10 mouse cellular contexts compared by ENCODE assay signal in the genomic region with DNA sequence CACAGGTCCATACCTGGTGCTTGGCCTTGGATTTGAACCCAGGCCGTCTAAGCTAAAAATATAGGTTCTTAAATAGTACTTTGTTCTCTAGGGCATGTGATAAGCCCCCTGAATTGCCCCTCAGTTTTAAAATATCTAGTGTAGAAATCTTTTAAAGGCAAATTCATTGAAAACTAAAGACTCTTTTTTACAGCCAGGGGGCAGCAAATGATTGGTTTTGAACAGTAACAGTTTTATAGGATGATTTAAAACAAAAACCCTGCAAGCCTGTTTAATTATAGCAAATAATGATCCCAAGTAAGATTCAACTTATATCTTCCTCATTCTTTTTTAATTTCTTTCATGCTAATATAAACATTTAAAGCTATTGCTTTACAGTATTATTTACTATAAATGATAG. TPM values are rescaled to one million over a fixed set of nuclear protein-coding genes. Genes with fewer than 3 reads are reported as not detected.
DNase-seq lines count a peak whose midpoint lies in the region; ATAC-seq and TF ChIP-seq lines count a peak whose summit lies in the region.
"Had no signal": no experiment of that assay in that cellular context is flagged by ENCODE, and none has a peak within 500 bp of the region (broad histone marks: within the 10 kb centered on the region; RNA-seq: fewer than 3 reads in every experiment).

No protein-coding gene starts in this region.

- no peaks in the 10 kb centered on the region for H3K27me3 ChIP-seq in hindbrain, postnatal 0 days (ENCODE audit: insufficient read depth, low read length)
- H3K27me3 ChIP-seq in hindbrain, embryonic 16.5 days (replicated peaks; ENCODE audit: control insufficient read depth, insufficient read depth, low read length): no peaks in the 10 kb centered on the region
- H3K27me3 ChIP-seq: liver, embryonic 15.5 days had no signal

- peak; percentile 49 for TF ChIP-seq CTCF in hindbrain, postnatal 0 days (IDR thresholded peaks at IDR 0.05; ENCODE audit: low read depth)

- no peaks in the 10 kb centered on the region for H3K36me3 ChIP-seq in hindbrain, postnatal 0 days (ENCODE audit: insufficient read depth, low read length)
- no peaks in the 10 kb centered on the region for H3K36me3 ChIP-seq in hindbrain, embryonic 16.5 days (ENCODE audit: control insufficient read depth, insufficient read depth, low read length)
- H3K36me3 ChIP-seq: liver, embryonic 15.5 days had no signal

- no peak overlapping the region for H3K9ac ChIP-seq in hindbrain, postnatal 0 days (replicated peaks; ENCODE audit: low read length)
- no peak overlapping the region for H3K9ac ChIP-seq in hindbrain, embryonic 16.5 days (ENCODE audit: low read depth, low read length)
- H3K9ac ChIP-seq: liver, embryonic 15.5 days had no signal

- no peak for ATAC-seq in hindbrain, postnatal 0 days
- ATAC-seq in hindbrain, embryonic 16.5 days: no peak

- no peak overlapping the region for H3K4me3 ChIP-seq in hindbrain, postnatal 0 days (ENCODE audit: low read length)
- H3K4me3 ChIP-seq in hindbrain, embryonic 16.5 days (ENCODE audit: low read length): no peak overlapping the region
- H3K4me3 ChIP-seq: liver, embryonic 15.5 days; myocyte had no signal

- 82% methylated on average over 1 of the region's 1 CpGs for WGBS in hindbrain, postnatal 0 days
- 84% methylated on average over 1 of the region's 1 CpGs for WGBS in hindbrain, embryonic 16.5 days

- H3K4me2 ChIP-seq in hindbrain, postnatal 0 days (ENCODE audit: low read depth, low read length): no peak overlapping the region
- H3K4me2 ChIP-seq in hindbrain, embryonic 16.5 days (ENCODE audit: low read length): no peak overlapping the region
- H3K4me2 ChIP-seq: liver, embryonic 15.5 days had no signal

- H3K9me3 ChIP-seq in hindbrain, postnatal 0 days (ENCODE audit: low read length): no peaks in the 10 kb centered on the region
- no peaks in the 10 kb centered on the region for H3K9me3 ChIP-seq in hindbrain, embryonic 16.5 days (ENCODE audit: control insufficient read depth, low read length)
- H3K9me3 ChIP-seq: liver, embryonic 15.5 days had no signal

- no peaks in the 10 kb centered on the region for H3K4me1 ChIP-seq in hindbrain, postnatal 0 days (ENCODE audit: insufficient read depth, low read length)
- H3K4me1 ChIP-seq in hindbrain, embryonic 16.5 days (ENCODE audit: control insufficient read depth, insufficient read depth, low read depth, low read length): no peaks in the 10 kb centered on the region
- H3K4me1 ChIP-seq: liver, embryonic 15.5 days had no signal

- peak; percentile 31 for DNase-seq in cerebellum, adult 9-10 months
- no peak for DNase-seq in cerebellum, adult 9-11 months
- peak; percentile 80 for DNase-seq in hindbrain, postnatal 0 days (ENCODE audit: low spot score)
- DNase-seq in lung, postnatal 36 days: peak; percentile 43
- no peak for DNase-seq in lung, postnatal 4 days
- peak; percentile 20 to 25 for DNase-seq in kidney, postnatal 4 days
- DNase-seq in frontal cortex, postnatal 14 days (ENCODE audit: low spot score in 2 of 2): no peak

- H3K27ac ChIP-seq in hindbrain, postnatal 0 days: no peak overlapping the region
- no peak overlapping the region for H3K27ac ChIP-seq in hindbrain, embryonic 16.5 days (ENCODE audit: low read depth, low read length)
- H3K27ac ChIP-seq: liver, embryonic 15.5 days had no signal

RNA-seq across cellular contexts. Expression of a gene that starts 58.9 kb away (rescaled TPM):
- total RNA-seq in hindbrain, postnatal 0 days (2014; rRNA removed): 33.1 and 58.2 TPM in 2 replicates
- 129 and 144 TPM in 2 replicates for polyA plus RNA-seq in hindbrain, postnatal 0 days (2015; fragmentation: Nextera tagmentation; extraction: Ambion mirVana)
- 82.6 and 99.3 TPM in 2 replicates for polyA plus RNA-seq in hindbrain, embryonic 16.5 days (2015; fragmentation: Nextera tagmentation; extraction: Ambion mirVana)

Comparison
In these comparisons a context has a peak if more than half of its experiments do, and no peak if none do; other contexts are left out.
1. DNase-seq: peak in cerebellum, adult 9-10 months (single experiment), hindbrain, postnatal 0 days (single experiment), lung, postnatal 36 days (single experiment) and kidney, postnatal 4 days (2 of 2); none in cerebellum, adult 9-11 months (single experiment), lung, postnatal 4 days (0 of 2) and frontal cortex, postnatal 14 days (0 of 2).